Mouse (Mus musculus): Measurements from ENCODE around the gene Ccndbp1. TPM values are rescaled to one million over a fixed set of nuclear protein-coding genes. Genes with fewer than 3 reads are reported as not detected.
"Not testable (repeated sequence)": the region's sequence is repeated elsewhere in the genome, so short reads cannot be mapped to it uniquely, and the experiment has no call there.

Gene Ccndbp1
- polyA plus RNA-seq, 1 experiment = 12.3 TPM

DNA sequence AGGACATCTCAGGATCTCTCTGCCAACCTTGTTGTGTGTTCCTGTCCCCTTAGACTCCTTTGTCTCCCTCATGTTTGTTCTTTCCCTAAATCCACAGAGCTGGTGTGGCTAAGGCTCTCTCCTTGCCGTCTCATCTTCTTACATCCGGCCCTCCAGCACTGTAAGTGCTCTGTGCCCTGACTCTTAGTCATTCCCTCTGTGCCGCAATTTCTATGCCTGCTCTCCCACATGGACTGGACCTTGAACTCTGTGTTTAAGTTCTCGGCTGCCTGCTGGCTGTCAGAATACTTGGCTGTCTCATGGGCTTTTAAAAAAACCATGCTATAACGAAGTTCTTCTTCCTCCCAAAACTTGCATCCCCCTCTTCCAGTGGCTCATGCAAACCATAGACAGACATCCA, 14.7 kb downstream of the Ccndbp1 start:
- H3K4me3 ChIP-seq (replicated peaks) = no peak overlapping the region
- no peaks in the 10 kb centered on the region for H3K9me3 ChIP-seq
- peaks cover 3% of the 10 kb centered on the region; the same call in 1 of the 2 replicates for H3K4me1 ChIP-seq
- peaks cover 6% of the 10 kb centered on the region for H3K36me3 ChIP-seq (replicated peaks; ENCODE audit: low read length)
- TF ChIP-seq FLI1 (IDR thresholded peaks at IDR 0.05; ENCODE audit: low read length) (no peak), GATA1 (IDR thresholded peaks at IDR 0.05; ENCODE audit: borderline replicate concordance, low read length) (no peak)
- peaks cover 40% of the 10 kb centered on the region for H3K27me3 ChIP-seq (replicated peaks)

DNA sequence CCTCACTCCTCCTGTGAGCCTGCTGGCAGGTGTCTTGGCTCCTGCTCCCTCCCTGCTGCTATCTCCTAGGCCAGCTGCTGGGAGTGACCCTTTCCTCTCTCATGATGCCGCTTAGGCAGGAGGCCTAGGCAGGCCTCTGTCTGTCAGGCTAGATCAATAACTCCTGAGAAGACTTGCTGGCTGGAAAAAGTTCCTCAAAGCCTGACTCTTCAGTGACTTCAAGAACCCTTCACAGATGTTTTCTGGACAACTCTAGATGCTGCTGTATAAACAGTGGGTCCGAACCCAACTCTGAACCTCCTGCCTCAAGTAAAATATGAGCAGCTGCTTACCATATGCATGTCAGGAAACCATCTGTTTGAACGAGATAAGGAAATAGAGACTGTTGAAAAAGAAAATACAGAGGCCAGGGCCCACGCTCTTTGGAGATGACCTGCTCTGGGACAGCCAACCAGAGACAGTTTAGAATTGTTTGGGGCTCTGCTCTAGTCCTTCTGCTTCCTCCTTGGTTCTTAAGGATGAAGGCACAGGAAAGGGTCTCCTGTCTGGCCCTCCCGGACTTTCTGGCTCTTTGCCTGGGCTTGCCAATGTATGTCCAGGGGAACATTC, 28.6 kb downstream of the Ccndbp1 start, which contains the start of gene Epb42:
Epb42 (minus strand) TSS at position 340 of the 609 bp plus-strand sequence.
- no peak for TF ChIP-seq FLI1 (IDR thresholded peaks at IDR 0.05; ENCODE audit: low read length)
- TF ChIP-seq GATA1 (IDR thresholded peaks at IDR 0.05; ENCODE audit: borderline replicate concordance, low read length) = no peak
- H3K36me3 ChIP-seq (replicated peaks; ENCODE audit: low read length) = no peaks in the 10 kb centered on the region
- H3K4me1 ChIP-seq = peaks cover 19% of the 10 kb centered on the region
- no peaks in the 10 kb centered on the region for H3K9me3 ChIP-seq
- H3K27me3 ChIP-seq (replicated peaks) = no peaks in the 10 kb centered on the region
- peak within 1 kb of the TSS; percentile 39 for H3K4me3 ChIP-seq (replicated peaks)

DNA sequence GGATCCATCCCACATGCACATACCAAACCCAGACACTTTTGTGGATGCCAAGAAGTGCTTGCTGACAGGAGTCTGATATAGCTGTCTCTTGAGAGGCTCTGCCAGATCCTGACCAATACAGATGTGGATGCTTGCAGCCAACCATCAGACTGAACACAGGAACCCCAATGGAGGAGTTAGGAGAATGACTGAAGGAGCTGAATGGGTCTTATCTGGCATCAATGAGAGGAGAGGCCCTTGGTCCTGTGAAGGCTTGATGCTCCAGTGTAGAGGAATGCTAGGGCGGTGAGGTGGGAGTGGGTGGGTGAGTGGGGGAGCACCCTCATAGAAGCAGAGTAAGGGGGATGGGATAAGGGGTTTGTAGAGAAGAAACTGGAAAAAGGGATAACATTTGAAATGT, 30.6 kb downstream of the Ccndbp1 start:
- not testable (repeated sequence) for H3K27me3 ChIP-seq (replicated peaks); H3K36me3 ChIP-seq (replicated peaks; ENCODE audit: low read length); H3K4me3 ChIP-seq (replicated peaks); H3K9me3 ChIP-seq
- peaks cover 22% of the 10 kb centered on the region for H3K4me1 ChIP-seq

DNA sequence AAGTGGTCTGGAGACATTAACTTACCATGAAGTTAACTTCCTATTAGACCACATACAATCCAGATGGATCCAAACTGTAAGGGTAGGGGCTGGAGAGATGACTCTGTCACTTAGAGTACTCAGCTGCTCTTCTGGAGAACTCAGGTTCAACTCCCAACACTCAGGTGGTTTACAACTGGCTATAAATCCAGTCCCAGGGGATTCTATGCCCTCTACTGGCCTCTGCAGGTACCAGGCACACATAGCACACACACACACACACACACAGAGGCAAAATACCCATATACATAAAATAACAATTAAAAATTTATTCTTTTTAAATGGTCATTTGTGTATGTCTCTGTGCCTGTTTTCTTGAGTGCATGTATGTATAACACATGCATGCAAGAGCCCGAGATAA, 31.2 kb downstream of the Ccndbp1 start:
- H3K9me3 ChIP-seq = no peaks in the 10 kb centered on the region
- H3K27me3 ChIP-seq (replicated peaks) = peaks cover 4% of the 10 kb centered on the region
- peaks cover 22% of the 10 kb centered on the region for H3K4me1 ChIP-seq
- no peaks in the 10 kb centered on the region for H3K36me3 ChIP-seq (replicated peaks; ENCODE audit: low read length)
- no peak overlapping the region for H3K4me3 ChIP-seq (replicated peaks)
- TF ChIP-seq GATA1 (IDR thresholded peaks at IDR 0.05; ENCODE audit: borderline replicate concordance, low read length) = no peak
- TF ChIP-seq FLI1 (IDR thresholded peaks at IDR 0.05; ENCODE audit: low read length) = no peak

DNA sequence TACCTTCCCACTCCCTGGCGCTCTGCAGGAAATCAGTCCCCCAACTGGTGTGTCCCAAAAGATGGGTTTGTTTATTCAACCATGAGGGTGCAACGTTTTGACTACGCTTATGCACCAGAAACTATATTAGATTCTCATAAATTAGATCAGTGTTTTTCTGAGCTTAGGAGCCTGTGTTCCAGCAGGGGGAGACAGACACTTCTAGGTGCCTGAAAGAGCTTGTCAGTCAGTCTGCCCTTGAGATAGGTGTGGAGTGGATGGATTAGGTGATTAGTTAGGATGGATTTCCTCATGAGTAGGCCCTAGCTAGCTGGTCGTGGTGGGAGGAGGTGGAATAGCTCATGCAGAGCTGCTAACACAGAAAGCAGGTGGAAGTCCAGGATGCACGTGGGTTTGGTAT, 32.9 kb downstream of the Ccndbp1 start:
- no peak for TF ChIP-seq FLI1 (IDR thresholded peaks at IDR 0.05; ENCODE audit: low read length)
- no peak for TF ChIP-seq GATA1 (IDR thresholded peaks at IDR 0.05; ENCODE audit: borderline replicate concordance, low read length)
- Histone ChIP-seq H3K36me3 (replicated peaks; ENCODE audit: low read length) (no peaks in the 10 kb centered on the region), H3K27me3 (replicated peaks) (peaks cover 9% of the 10 kb centered on the region), H3K4me3 (replicated peaks) (no peak overlapping the region), H3K4me1 (peaks cover 19% of the 10 kb centered on the region), H3K9me3 (no peaks in the 10 kb centered on the region)

DNA sequence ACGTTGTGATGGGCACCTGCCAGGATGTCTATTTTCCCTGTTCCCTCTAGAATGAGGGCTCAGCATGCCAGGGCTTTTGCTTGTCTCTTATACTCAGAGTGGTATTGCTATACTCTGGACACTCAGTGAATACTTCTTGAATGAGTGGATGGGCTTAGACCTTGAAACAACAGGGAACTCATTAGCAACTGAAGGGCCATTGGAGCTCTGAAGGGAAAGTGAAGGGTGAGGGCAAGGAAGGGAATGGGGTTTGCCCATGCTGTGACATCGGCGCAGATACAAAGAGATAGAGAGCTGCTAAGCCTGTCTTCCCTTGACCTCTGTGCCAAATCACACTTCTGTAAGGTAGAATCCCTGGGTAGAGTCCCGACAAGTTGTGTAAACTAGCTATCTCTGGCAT, 37.5 kb downstream of the Ccndbp1 start:
- peaks cover 7% of the 10 kb centered on the region for H3K9me3 ChIP-seq
- peaks cover 21% of the 10 kb centered on the region for H3K27me3 ChIP-seq (replicated peaks)
- TF ChIP-seq FLI1 (IDR thresholded peaks at IDR 0.05; ENCODE audit: low read length) (no peak), GATA1 (IDR thresholded peaks at IDR 0.05; ENCODE audit: borderline replicate concordance, low read length) (no peak)
- no peak overlapping the region for H3K4me3 ChIP-seq (replicated peaks)
- no peaks in the 10 kb centered on the region for H3K36me3 ChIP-seq (replicated peaks; ENCODE audit: low read length)
- H3K4me1 ChIP-seq = peaks cover 11% of the 10 kb centered on the region

DNA sequence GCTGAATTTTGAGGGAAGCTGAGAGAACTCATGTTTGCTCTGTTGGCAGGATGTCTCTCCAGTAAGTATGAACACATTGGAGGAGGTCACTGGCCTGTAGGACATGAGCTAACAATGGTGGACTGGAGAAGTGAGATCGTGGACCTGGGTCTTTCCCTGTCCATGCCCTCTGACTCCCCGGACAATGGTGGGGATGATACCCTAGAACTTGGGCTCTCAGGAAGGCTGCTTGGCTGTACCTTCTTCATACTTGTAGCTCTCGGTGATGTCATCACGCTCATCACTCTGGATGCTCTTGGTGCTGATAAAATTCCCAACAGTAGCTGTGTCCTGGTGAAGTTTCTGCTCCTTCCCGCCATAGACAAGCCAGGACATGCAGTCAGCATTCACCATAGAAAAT, 44.0 kb downstream of the Ccndbp1 start:
- Histone ChIP-seq H3K27me3 (replicated peaks) (peaks cover 22% of the 10 kb centered on the region), H3K9me3 (peaks cover 7% of the 10 kb centered on the region), H3K4me3 (replicated peaks) (no peak overlapping the region), H3K36me3 (replicated peaks; ENCODE audit: low read length) (no peaks in the 10 kb centered on the region), H3K4me1 (peaks cover 50% of the 10 kb centered on the region)
- no peak for TF ChIP-seq GATA1 (IDR thresholded peaks at IDR 0.05; ENCODE audit: borderline replicate concordance, low read length)
- no peak for TF ChIP-seq FLI1 (IDR thresholded peaks at IDR 0.05; ENCODE audit: low read length)

DNA sequence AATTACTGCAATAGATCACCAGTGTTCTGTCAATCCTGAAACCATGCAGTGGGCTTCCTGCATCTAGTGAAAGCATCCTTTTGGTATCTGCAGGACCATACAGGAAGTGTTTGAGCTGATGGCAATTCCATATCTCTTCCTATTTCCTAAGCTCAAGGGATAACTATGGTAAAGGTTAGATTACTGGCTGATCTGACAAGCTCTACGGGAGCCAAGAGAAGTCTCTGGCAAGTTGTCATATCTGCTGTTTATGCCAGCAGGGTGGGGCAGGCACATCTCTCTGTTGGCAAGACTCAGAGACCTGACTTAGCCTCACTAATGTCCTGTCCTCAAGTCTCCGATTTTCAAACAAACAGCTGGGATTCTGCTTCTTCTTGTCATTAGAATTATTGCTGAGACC, 45.9 kb downstream of the Ccndbp1 start:
- H3K4me3 ChIP-seq (replicated peaks) = no peak overlapping the region
- H3K36me3 ChIP-seq (replicated peaks; ENCODE audit: low read length) = no peaks in the 10 kb centered on the region
- peaks cover 23% of the 10 kb centered on the region for H3K27me3 ChIP-seq (replicated peaks)
- TF ChIP-seq FLI1 (IDR thresholded peaks at IDR 0.05; ENCODE audit: low read length) (no peak), GATA1 (IDR thresholded peaks at IDR 0.05; ENCODE audit: borderline replicate concordance, low read length) (no peak)
- H3K9me3 ChIP-seq = peaks cover 2% of the 10 kb centered on the region
- peaks cover 50% of the 10 kb centered on the region for H3K4me1 ChIP-seq

DNA sequence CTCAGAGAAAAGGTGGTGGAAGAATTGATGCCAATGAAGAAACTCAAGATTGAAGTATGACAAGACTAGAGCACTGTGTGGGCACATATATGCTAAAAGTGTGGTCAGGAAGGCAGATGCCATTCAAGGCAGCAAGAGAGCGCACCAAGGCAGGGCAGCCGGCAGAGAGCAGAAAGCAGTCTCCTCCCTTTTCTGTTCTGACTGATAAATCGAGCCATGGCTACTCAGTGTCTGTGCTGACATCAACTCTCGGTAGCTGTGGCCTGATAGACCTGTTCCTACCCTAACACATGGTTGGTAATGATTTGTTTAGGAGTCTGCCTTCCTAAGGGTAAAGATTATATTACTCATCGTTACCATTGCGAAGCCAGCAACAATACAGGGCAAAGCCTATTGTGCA, 47.7 kb downstream of the Ccndbp1 start:
- Histone ChIP-seq H3K27me3 (replicated peaks) (peaks cover 25% of the 10 kb centered on the region), H3K4me1 (peaks cover 43% of the 10 kb centered on the region), H3K9me3 (no peaks in the 10 kb centered on the region), H3K4me3 (replicated peaks) (no peak overlapping the region), H3K36me3 (replicated peaks; ENCODE audit: low read length) (no peaks in the 10 kb centered on the region)
- TF ChIP-seq FLI1 (IDR thresholded peaks at IDR 0.05; ENCODE audit: low read length) (no peak), GATA1 (IDR thresholded peaks at IDR 0.05; ENCODE audit: borderline replicate concordance, low read length) (no peak)

DNA sequence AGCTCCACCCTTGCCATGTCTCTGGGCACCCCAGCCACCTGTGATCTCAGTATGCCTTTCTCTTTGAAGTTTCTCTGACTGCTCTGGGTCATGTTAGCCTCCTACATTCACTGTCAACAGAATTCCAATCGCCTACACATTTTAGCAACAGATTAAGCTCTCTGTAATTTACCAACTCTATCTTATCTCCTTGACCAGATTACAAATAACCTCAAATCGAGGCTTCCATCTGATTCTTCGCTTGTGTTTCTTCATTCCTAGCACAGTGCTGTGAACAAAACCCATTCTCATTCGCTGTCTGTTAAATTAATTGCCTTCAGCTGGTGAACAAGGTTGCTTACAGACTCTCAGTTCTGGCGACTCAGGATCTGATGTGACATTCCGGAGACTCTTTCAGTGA, 49.8 kb downstream of the Ccndbp1 start:
- TF ChIP-seq GATA1 (IDR thresholded peaks at IDR 0.05; ENCODE audit: borderline replicate concordance, low read length) (no peak), FLI1 (IDR thresholded peaks at IDR 0.05; ENCODE audit: low read length) (no peak)
- Histone ChIP-seq H3K36me3 (replicated peaks; ENCODE audit: low read length) (no peaks in the 10 kb centered on the region), H3K9me3 (no peaks in the 10 kb centered on the region; the same call in 1 of the 2 replicates), H3K27me3 (replicated peaks) (peaks cover 18% of the 10 kb centered on the region), H3K4me1 (peaks cover 31% of the 10 kb centered on the region), H3K4me3 (replicated peaks) (no peak overlapping the region)

DNA sequence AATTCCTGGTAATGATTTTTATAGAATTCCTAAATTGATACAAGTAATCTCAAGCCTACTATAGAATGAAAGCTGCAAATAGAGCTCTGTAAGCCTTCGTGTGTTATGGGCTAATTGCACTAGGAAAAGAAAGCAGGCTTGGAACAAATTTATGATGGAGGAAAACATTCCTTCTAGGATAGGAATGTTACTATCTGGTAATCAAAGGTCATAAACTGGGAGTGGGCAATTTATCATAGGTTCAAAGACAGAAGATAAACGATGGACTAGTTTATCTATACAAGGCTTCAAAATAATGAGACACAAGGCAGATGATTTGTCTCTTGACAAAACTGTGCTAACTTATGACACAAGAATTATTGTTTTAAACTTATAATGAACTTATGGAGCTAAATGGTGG, 53.1 kb downstream of the Ccndbp1 start:
- no peaks in the 10 kb centered on the region; the same call in 1 of the 2 replicates for H3K9me3 ChIP-seq
- peaks cover 4% of the 10 kb centered on the region; the same call in 1 of the 2 replicates for H3K4me1 ChIP-seq
- no peaks in the 10 kb centered on the region for H3K36me3 ChIP-seq (replicated peaks; ENCODE audit: low read length)
- TF ChIP-seq GATA1 (IDR thresholded peaks at IDR 0.05; ENCODE audit: borderline replicate concordance, low read length) (no peak), FLI1 (IDR thresholded peaks at IDR 0.05; ENCODE audit: low read length) (no peak)
- H3K4me3 ChIP-seq (replicated peaks) = no peak overlapping the region
- H3K27me3 ChIP-seq (replicated peaks) = peaks cover 19% of the 10 kb centered on the region

Other genes starting within 250 kb of the Ccndbp1 start
- gene Cdan1, start 158.3 kb upstream of the Ccndbp1 start, polyA plus RNA-seq (2012; ENCODE audit: insufficient read depth, low replicate concordance) = 7.8 and 19.7 TPM in 2 replicates
- gene Ttbk2, start 157.8 kb upstream of the Ccndbp1 start, polyA plus RNA-seq (2012; ENCODE audit: insufficient read depth, low replicate concordance) = 1.5 TPM in 1 of 2 replicates, not detected in the other
- gene Ubr1, start 37.7 kb upstream of the Ccndbp1 start, polyA plus RNA-seq (2012; ENCODE audit: insufficient read depth, low replicate concordance) = 3.7 TPM in 1 of 2 replicates, not detected in the other
- gene Tmem62, start 31.4 kb upstream of the Ccndbp1 start, polyA plus RNA-seq (2012; ENCODE audit: insufficient read depth, low replicate concordance) = 0.64 and 1.4 TPM in 2 replicates
- 2.6 TPM in 1 of 2 replicates, not detected in the other for gene Epb42, start 28.7 kb downstream of the Ccndbp1 start, polyA plus RNA-seq (2012; ENCODE audit: insufficient read depth, low replicate concordance)
- gene Tgm5, start 77.4 kb downstream of the Ccndbp1 start, polyA plus RNA-seq (2012; ENCODE audit: insufficient read depth, low replicate concordance) = 0.03 TPM in 1 of 2 replicates, not detected in the other
- not detected in 2 replicates for gene Tgm7, start 101.4 kb downstream of the Ccndbp1 start, polyA plus RNA-seq (2012; ENCODE audit: insufficient read depth, low replicate concordance)
- 1.7 and 1.9 TPM in 2 replicates for gene Adal, start 132.0 kb downstream of the Ccndbp1 start, polyA plus RNA-seq (2012; ENCODE audit: insufficient read depth, low replicate concordance)
- gene Lcmt2, start 132.2 kb downstream of the Ccndbp1 start, polyA plus RNA-seq (2012; ENCODE audit: insufficient read depth, low replicate concordance) = 2.6 and 3.3 TPM in 2 replicates
- gene Tubgcp4, start 162.3 kb downstream of the Ccndbp1 start, polyA plus RNA-seq (2012; ENCODE audit: insufficient read depth, low replicate concordance) = 1.0 and 3.2 TPM in 2 replicates
- 3.4 and 5.5 TPM in 2 replicates for gene Zscan29, start 162.7 kb downstream of the Ccndbp1 start, polyA plus RNA-seq (2012; ENCODE audit: insufficient read depth, low replicate concordance)